17 mouse cellular contexts compared by ENCODE assay signal in the genomic region with DNA sequence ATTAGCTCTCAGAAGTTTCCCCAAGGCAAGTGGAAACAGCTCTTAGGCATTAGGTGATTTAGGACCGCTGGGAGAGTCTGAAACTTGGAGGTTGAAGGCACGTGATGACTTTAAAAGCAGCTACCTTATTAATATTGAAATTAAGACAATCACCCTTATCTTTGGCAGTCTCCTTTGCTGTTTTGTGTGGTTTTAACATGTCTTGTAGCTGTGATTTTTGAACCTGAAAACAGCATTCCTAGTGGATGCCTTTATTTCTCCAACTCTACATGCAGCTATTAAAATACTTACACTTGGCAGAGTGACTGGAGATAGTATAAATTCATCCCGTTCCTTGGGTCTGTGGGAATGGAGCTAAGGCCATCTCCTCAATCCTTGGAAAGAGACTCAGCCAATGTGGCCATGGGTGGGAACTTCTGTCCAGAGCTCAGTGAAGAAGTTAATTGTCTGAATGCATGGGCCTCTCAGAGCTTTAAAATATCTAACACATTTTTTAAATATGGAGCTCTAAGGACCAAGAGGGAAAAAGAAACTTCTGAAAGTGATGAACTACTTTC. TPM values are rescaled to one million over a fixed set of nuclear protein-coding genes. Genes with fewer than 3 reads are reported as not detected.
"Had no signal": no experiment of that assay in that cellular context is flagged by ENCODE, and none has a peak within 500 bp of the region (broad histone marks: within the 10 kb centered on the region; RNA-seq: fewer than 3 reads in every experiment).

No protein-coding gene starts in this region.

- H3K9ac ChIP-seq: liver, embryonic 14.5 days; neural tube, embryonic 13.5 days; stomach, embryonic 15.5 days had no signal

- DNase-seq: kidney, adult 11 months; kidney, adult 9 months; left cerebral cortex, postnatal 4 days; lung, adult 18-20 months; midbrain, embryonic 14.5 days; retina, postnatal 1 day; thymus, adult 2 months; thymus, postnatal 4 days had no signal

- H3K4me2 ChIP-seq: neural tube, embryonic 13.5 days; stomach, embryonic 15.5 days had no signal

- H3K27ac ChIP-seq: kidney, postnatal 0 days; layer of hippocampus, adult 2 months; liver, embryonic 14.5 days; neural tube, embryonic 13.5 days; stomach, embryonic 15.5 days had no signal

- H3K9me3 ChIP-seq: neural tube, embryonic 13.5 days; stomach, embryonic 15.5 days had no signal

- H3K4me3 ChIP-seq: layer of hippocampus, adult 2 months; myocyte; neural tube, embryonic 13.5 days; stomach, embryonic 15.5 days had no signal

- H3K36me3 ChIP-seq: neural tube, embryonic 13.5 days; stomach, embryonic 15.5 days had no signal

RNA-seq across cellular contexts. Expression of a gene that starts 2.6 kb away (rescaled TPM):
- polyA plus RNA-seq: kidney, postnatal 0 days; lung, embryonic 16.5 days; myocyte; spleen, adult 2 months; stomach, embryonic 15.5 days; testis, adult 2 months had no signal

RNA-seq across cellular contexts. Expression of a gene that starts 4.1 kb away (rescaled TPM):
- polyA plus RNA-seq: lung, embryonic 16.5 days; midbrain, embryonic 14.5 days; myocyte; spleen, adult 2 months; testis, adult 2 months; thymus, adult 2 months had no signal

RNA-seq across cellular contexts. Expression of a gene that starts 8.6 kb away (rescaled TPM):
- polyA plus RNA-seq: lung, embryonic 16.5 days; midbrain, embryonic 14.5 days; myocyte; spleen, adult 2 months; testis, adult 2 months; thymus, adult 2 months had no signal

RNA-seq across cellular contexts. Expression of a gene that starts 11.4 kb away (rescaled TPM):
- polyA plus RNA-seq: lung, embryonic 16.5 days; myocyte; spleen, adult 2 months; stomach, embryonic 15.5 days; thymus, adult 2 months had no signal

RNA-seq across cellular contexts. Expression of a gene that starts 21.0 kb away (rescaled TPM):
- polyA plus RNA-seq: midbrain, embryonic 14.5 days; myocyte; spleen, adult 2 months; thymus, adult 2 months had no signal
